Mouse (Mus musculus) intestine, embryonic 14.5 days (tissue): Measurements from ENCODE around the gene Ccdc154. TPM values are rescaled to one million over a fixed set of nuclear protein-coding genes. Genes with fewer than 3 reads are reported as not detected.
"Not testable (repeated sequence)": the region's sequence is repeated elsewhere in the genome, so short reads cannot be mapped to it uniquely, and the experiment has no call there.

Experiments
- ATAC-seq: fragments of 200-750 bp; cut with Nextera tagmentation; replicated peaks from 2 replicates; pipeline ENCODE4 v1.8.0; 2017; ENCODE audit warnings: low read depth, moderate number of reproducible peaks, moderate TSS enrichment, moderate library complexity; ENCODE audit not compliant: low FRiP score, low TSS enrichment
- DNase-seq: peaks from one replicate; pipeline ENCODE4 v3.0.0-alpha.2; 2018; ENCODE audit warnings: low spot score
- H3K27ac ChIP-seq: fragments of 300-500 bp; sonication (generic); 2 replicates; pipeline ENCODE4 v1.5.1; 2014; ENCODE audit warnings: low read depth, mild to moderate bottlenecking, control low read depth
- H3K27me3 ChIP-seq: fragments of 300-500 bp; sonication (generic); replicated peaks from 2 replicates; pipeline ENCODE4 v1.6.1; 2014; ENCODE audit warnings: low read length, control low read depth; ENCODE audit not compliant: control insufficient read depth, insufficient read depth
- H3K36me3 ChIP-seq: fragments of 300-500 bp; sonication (generic); 2 replicates; pipeline ENCODE4 v1.6.1; 2014; ENCODE audit warnings: low read length, control low read depth; ENCODE audit not compliant: control insufficient read depth, insufficient read depth
- H3K4me1 ChIP-seq: fragments of 300-500 bp; sonication (generic); replicated peaks from 2 replicates; pipeline ENCODE4 v1.6.1; 2014; ENCODE audit warnings: low read length, control low read depth, mixed read lengths; ENCODE audit not compliant: control insufficient read depth, insufficient read depth
- H3K4me2 ChIP-seq: fragments of 300-500 bp; sonication (generic); 2 replicates; pipeline ENCODE4 v1.6.1; 2014; ENCODE audit warnings: low read length
- H3K4me3 ChIP-seq: fragments of 300-500 bp; sonication (generic); 2 replicates; pipeline ENCODE4 v1.5.1; 2014; ENCODE audit warnings: low read depth, low read length, control low read depth, mixed read lengths
- H3K9ac ChIP-seq: fragments of 300-500 bp; sonication (generic); 2 replicates; pipeline ENCODE4 v1.6.1; 2014; ENCODE audit warnings: mild to moderate bottlenecking, low read length
- H3K9me3 ChIP-seq: fragments of 300-500 bp; sonication (generic); 2 replicates; pipeline ENCODE4 v1.6.1; 2016; ENCODE audit warnings: low read length, control low read depth; ENCODE audit not compliant: control insufficient read depth
- WGBS: fragments of 180-500 bp; shearing (Covaris S2); extraction: QIAGEN DNeasy Blood & Tissue Kit; methylation state at CpG from one replicate; pipeline ENCODE4 v1.1.7; 2014; 5-methylcytosine and 5-hydroxymethylcytosine counted together
- polyA plus RNA-seq: library from polyadenylated mRNA; unstranded; fragments of >200 nt; fragmentation: Nextera tagmentation; extraction: Ambion mirVana; gene quantifications from 2 replicates; pipeline ENCODE4 v1.2.1, GENCODE M21; 2014

Ccdc154 gene
- 0.07 TPM in 2 replicates for polyA plus RNA-seq

DNA sequence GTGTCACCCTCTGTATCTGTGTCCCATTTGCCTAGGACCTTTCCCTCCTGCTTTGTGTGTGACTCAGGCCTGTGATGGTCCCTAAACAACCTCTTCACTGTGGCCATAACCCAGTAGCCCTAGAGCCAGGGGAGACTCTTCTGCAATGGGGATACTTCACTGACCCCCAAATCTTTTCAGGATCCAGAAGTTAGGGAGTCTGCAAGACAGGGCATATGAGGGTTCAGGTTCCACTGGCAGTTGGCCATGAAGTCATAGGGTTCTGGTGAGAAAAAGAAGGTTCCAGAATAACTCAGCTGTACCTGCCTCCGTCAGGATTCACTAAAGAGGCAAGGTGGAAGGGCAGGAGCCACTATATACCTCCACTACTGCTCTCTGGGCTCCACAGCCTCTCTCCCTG lies at the start of gene Ccdc154:
Gene Ccdc154 (plus strand): TSS at position 301 of the 400 bp plus-strand sequence.
- peaks cover 34% of the 10 kb centered on the region for H3K36me3 ChIP-seq
- no peaks in the 10 kb centered on the region for H3K4me1 ChIP-seq
- no peaks in the 10 kb centered on the region for H3K27me3 ChIP-seq
- DNase-seq (no peak), ATAC-seq (no peak)
- H3K4me2 ChIP-seq, result no peak within 1 kb of the TSS
- H3K4me3 ChIP-seq, result no peak within 1 kb of the TSS
- H3K9me3 ChIP-seq, result no peaks in the 10 kb centered on the region
- H3K9ac ChIP-seq, result no peak within 1 kb of the TSS
- 100% methylated on average over 1 of the region's 1 CpGs for WGBS
- no peak within 1 kb of the TSS for H3K27ac ChIP-seq

DNA sequence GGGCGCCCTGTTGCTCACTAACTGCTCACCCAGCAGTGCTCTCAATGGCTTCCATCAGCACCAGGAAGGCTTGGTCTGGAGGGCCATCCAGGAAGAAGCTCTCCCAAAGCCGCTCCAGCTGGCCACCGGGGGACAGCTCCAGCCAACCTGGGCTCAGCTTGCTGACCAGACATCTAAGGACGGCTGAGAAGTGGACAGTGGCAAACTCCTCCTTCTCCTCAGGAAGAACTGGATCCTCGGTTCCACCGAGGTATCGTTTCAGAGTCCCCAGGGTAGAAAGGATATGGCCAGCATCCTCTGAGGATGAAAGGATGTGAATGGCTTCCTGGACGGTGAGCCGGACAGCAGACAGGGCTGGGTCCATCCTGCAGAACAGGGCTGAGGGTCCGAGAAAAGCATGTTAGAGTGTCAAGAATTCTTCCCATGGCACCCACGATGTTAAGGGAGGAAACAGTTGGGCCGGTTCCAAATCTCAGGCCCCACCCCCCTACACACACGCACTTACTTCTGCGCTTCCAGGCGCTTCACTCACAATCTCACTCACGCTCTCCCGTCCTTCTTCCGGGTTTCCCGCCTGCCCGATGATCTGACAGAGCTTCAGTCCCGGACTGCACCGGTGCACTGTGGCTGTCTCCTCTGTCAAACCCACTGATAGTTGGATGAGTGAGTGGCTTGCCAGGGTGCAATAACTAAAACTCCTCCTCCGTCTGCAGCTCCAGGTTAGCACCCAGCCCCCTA lies 47.2 kb upstream of the Ccdc154 start:
- Histone ChIP-seq H3K9ac (peak overlapping the region; percentile 73), H3K4me3 (peak overlapping the region; percentile 78), H3K4me1 (peaks cover 5% of the 10 kb centered on the region), H3K9me3 (no peaks in the 10 kb centered on the region), H3K36me3 (peaks cover 34% of the 10 kb centered on the region), H3K27ac (peak overlapping the region; percentile 97), H3K4me2 (peak overlapping the region; percentile 99), H3K27me3 (no peaks in the 10 kb centered on the region)
- no peak for DNase-seq
- peak; percentile 69 for ATAC-seq
- 8% methylated on average over 23 of the region's 23 CpGs for WGBS

DNA sequence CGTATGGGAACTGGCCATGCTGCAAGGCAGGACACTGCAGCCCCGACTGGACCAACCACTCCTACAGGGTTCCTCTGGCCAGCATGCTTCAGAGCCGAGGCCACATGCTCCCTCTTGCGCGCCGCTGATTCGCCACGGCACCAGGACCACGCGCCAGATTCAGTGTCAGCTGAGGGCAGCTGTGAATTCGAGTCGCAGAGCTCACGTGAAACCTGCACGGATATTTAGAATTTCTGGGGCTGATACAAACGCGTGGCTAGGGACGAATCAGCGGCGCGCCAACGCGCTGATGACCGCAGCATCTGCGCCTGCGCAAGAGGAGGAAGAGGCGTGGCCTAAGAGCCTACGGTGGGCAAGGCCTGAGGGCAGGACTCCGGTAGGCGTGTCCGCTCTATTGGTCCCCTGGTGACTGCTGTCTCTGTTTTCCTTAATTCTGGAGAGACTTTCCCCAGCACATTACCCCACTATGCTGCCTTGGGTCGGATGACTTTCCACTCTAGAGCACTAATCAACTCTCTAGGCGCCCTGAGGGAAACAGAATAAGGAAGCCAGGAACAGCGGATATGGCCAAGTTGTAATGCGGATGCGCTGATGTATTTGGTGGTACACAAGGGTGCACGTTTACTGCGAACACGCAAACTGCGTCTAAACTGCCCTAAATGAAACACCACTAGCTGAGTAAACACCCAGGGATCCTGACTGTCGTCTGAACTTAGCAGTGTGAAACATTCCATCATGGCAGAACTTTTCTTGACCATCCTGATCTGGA lies 46.4 kb upstream of the Ccdc154 start, which contains the start of gene Telo2:
Gene Telo2 (minus strand): TSS at position 304 of the 769 bp plus-strand sequence.
- Histone ChIP-seq H3K4me1 (peaks cover 5% of the 10 kb centered on the region), H3K36me3 (peaks cover 26% of the 10 kb centered on the region), H3K4me3 (peak within 1 kb of the TSS; percentile 78), H3K4me2 (peak within 1 kb of the TSS; percentile 99), H3K27ac (peak within 1 kb of the TSS; percentile 97), H3K9ac (peak within 1 kb of the TSS; percentile 73), H3K27me3 (no peaks in the 10 kb centered on the region), H3K9me3 (no peaks in the 10 kb centered on the region)
- 6% methylated on average over 40 of the region's 40 CpGs for WGBS
- peak; percentile 95 for DNase-seq
- ATAC-seq, result peak; percentile 92

DNA sequence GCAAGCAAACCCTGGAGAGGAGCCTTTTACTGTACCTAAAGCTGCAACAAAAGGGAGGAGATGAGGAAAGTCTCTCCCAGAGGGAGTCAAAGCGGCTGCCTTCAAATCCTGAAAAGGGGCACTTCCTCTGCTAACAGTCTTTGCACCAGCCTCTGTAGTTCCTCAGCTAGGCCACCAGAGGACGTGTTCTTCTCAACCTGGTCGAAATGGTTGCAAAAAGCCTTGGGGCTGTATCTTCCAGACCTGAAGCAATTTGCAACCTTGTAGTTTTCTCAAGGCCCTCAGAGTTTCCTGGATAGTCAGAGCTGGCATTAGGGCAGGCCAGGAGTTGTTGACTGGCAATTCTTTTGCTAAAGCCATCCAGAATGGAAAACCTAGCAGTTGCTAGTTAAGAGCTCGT lies 45.0 kb upstream of the Ccdc154 start:
- no peak for DNase-seq
- 34% methylated on average over 4 of the region's 4 CpGs for WGBS
- Histone ChIP-seq H3K9ac (no peak overlapping the region), H3K36me3 (peaks cover 16% of the 10 kb centered on the region), H3K4me1 (peaks cover 5% of the 10 kb centered on the region), H3K27ac (no peak overlapping the region), H3K4me3 (no peak overlapping the region), H3K4me2 (no peak overlapping the region), H3K27me3 (no peaks in the 10 kb centered on the region), H3K9me3 (no peaks in the 10 kb centered on the region)
- ATAC-seq, result no peak

DNA sequence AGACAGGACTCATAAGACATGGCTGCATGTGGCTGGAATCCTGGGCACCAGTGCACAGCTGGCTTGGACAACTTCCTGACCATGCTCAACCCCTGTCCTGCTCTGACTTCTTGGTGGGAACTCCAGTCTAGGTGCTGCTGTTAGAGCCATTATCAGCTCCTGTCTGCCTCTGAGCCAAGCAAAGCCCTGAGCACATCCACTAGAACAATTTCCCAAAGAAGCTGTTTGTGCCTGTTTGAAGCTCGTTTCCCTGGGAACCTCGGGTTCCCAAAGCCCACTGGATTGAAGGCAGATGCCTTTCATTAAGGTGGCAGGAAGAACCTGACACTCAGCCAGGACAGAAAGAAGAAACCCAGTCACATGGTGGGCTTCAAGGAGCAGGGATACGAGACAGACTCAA lies 41.9 kb upstream of the Ccdc154 start, which contains the start of gene Ptx4:
Gene Ptx4 (plus strand): TSS at position 355 of the 400 bp plus-strand sequence.
- no peaks in the 10 kb centered on the region for H3K36me3 ChIP-seq
- ATAC-seq (no peak), DNase-seq (no peak)
- no peak within 1 kb of the TSS for H3K4me3 ChIP-seq
- WGBS, result 42% methylated on average over 3 of the region's 3 CpGs
- no peak within 1 kb of the TSS for H3K4me2 ChIP-seq
- no peaks in the 10 kb centered on the region for H3K27me3 ChIP-seq
- H3K4me1 ChIP-seq, result no peaks in the 10 kb centered on the region
- H3K9ac ChIP-seq, result no peak within 1 kb of the TSS
- H3K9me3 ChIP-seq, result no peaks in the 10 kb centered on the region
- H3K27ac ChIP-seq, result no peak within 1 kb of the TSS

DNA sequence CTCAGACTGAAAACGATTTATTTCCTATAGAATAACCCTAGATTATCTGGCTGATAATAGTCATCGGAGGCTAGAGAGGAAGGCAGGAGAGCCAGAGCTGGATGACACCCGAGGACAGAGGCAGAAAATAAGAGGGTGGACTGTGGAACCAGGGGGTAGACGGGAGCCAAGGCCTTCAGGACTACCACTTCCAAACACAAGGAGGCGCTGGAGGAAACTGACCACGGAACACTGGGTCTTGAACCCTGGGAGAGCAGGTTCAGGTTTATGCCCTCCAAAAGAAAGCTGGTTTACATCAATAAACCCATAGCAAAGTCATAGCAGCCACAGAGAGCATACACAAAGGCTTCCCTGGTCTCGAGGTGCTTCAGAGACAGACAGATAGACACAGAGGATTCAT lies 38.3 kb upstream of the Ccdc154 start:
- WGBS, result 25% methylated on average over 7 of the region's 7 CpGs
- Histone ChIP-seq H3K4me1 (no peaks in the 10 kb centered on the region), H3K9me3 (no peaks in the 10 kb centered on the region), H3K4me3 (no peak overlapping the region), H3K4me2 (no peak overlapping the region), H3K36me3 (no peaks in the 10 kb centered on the region), H3K27ac (no peak overlapping the region), H3K9ac (no peak overlapping the region), H3K27me3 (no peaks in the 10 kb centered on the region)
- ATAC-seq (no peak), DNase-seq (peak; percentile 65)

DNA sequence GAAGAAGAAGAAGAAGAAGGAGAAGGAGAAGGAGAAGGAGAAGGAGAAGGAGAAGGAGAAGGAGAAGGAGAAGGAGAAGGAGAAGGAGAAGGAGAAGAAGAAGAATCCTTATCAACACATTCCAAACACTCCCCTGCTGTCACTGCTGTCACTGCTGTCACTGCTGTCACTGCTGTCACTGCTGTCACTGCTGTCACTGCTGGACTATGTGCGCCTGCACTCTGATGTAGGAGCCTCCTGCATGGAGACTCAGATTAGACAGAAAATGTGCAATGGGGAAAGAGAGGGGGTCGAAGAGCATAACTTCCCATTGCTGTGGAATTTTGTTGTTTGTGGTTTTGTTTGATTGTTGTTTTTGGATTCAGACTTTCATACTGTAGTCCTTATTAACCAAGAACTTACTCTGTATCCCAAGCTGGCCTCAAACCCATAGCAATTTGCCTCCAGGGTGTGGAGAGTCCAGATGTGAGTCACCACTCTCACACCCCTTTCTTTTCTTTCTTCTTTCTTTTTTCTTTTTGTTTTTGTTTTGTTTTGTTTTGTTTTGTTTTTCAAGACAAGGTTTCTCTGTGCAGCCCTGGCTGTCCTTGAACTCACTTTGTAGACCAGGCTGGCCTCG lies 36.7 kb upstream of the Ccdc154 start:
- H3K9me3 ChIP-seq, ATAC-seq, DNase-seq, H3K27ac ChIP-seq, H3K36me3 ChIP-seq, H3K4me3 ChIP-seq, H3K9ac ChIP-seq, H3K27me3 ChIP-seq, H3K4me1 ChIP-seq, H3K4me2 ChIP-seq: not testable (repeated sequence)
- 80% methylated on average over 3 of the region's 3 CpGs for WGBS

DNA sequence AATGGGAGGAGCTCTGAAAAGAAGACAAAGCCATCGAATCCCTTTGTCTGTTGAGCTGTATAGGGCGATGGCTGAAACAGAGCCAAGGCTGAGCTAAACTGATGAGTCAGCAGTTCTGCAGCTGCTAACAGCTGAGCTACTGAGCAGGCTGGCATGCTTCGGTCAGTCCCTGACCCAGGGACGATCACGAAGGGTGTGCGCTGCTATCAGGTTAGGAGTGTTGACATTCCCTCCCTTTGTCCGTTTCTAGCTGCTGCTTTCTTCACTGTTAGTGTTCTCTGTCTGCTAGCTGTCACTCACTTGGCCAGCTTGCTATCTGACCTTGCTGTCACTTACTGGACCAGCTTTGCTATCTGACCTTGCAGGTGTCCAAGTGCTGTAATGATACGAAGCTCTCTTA lies 35.2 kb upstream of the Ccdc154 start:
- WGBS, result 54% methylated on average over 8 of the region's 8 CpGs
- H3K4me3 ChIP-seq, result no peak overlapping the region
- H3K4me2 ChIP-seq, result no peak overlapping the region
- ATAC-seq (0 out of 2 replicates have a peak, but pooled peaks have one; percentile 43), DNase-seq (no peak)
- H3K9ac ChIP-seq, result no peak overlapping the region
- no peaks in the 10 kb centered on the region for H3K9me3 ChIP-seq
- no peak overlapping the region for H3K27ac ChIP-seq
- H3K27me3 ChIP-seq, result no peaks in the 10 kb centered on the region
- no peaks in the 10 kb centered on the region for H3K4me1 ChIP-seq
- no peaks in the 10 kb centered on the region for H3K36me3 ChIP-seq
